Mouse (Mus musculus): ENCODE measurements around the gene Ttc17. TPM values are rescaled to one million over a fixed set of nuclear protein-coding genes. Genes with fewer than 3 reads are reported as not detected.
"Not testable (repeated sequence)": the region's sequence is repeated elsewhere in the genome, so short reads cannot be mapped to it uniquely, and the experiment has no call there.

Gene Ttc17
- polyA plus RNA-seq, 1 experiment, result 29.8 TPM

DNA sequence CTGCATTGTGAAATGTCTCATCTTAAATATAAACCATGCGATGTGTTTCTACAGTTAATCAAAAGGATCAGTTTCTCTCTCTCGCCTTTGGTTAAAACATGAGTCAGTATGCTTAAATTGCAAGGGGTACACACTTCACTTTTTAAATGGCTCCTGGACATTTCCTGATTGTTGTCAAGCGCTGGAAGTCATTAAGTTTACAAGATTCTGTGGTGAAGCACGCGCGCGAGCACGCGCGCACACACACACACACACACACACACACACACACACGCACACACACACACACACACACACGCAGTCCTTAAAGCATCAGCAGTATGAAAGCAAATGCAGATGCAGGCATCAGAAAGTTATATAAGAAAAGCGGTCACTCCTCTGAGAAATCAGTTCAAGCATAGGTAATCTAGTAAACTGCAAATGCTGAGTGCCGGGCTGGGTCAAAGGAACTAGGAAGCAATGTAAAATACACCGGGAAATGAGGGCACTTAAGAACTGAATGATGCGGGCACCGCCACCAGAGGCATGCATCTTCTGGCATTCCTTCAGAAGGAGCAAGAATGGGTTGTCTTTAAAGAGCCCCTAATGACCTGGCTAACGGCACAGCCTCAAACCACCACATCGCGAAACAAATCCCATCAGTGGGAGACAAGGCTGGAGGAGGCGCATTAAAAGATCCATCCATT is 949 bp downstream of the Ttc17 start:
- Histone ChIP-seq H3K4me1 (ENCODE audit: control insufficient read depth, insufficient read depth, low read length) (peaks cover 4% of the 10 kb centered on the region), H3K27ac (ENCODE audit: insufficient read depth, low read length) (0 out of 2 replicates have a peak overlapping the region, but pooled peaks have one; percentile 3), H3K4me3 (ENCODE audit: insufficient read depth, low read length) (peak overlapping the region; percentile 80)
- TF ChIP-seq CTCF (IDR thresholded peaks at IDR 0.05; ENCODE audit: extremely low read depth, insufficient read depth, low read length) (no peak), POLR2A (IDR thresholded peaks at IDR 0.05; ENCODE audit: extremely low read depth, insufficient read depth, low read length) (no peak)

DNA sequence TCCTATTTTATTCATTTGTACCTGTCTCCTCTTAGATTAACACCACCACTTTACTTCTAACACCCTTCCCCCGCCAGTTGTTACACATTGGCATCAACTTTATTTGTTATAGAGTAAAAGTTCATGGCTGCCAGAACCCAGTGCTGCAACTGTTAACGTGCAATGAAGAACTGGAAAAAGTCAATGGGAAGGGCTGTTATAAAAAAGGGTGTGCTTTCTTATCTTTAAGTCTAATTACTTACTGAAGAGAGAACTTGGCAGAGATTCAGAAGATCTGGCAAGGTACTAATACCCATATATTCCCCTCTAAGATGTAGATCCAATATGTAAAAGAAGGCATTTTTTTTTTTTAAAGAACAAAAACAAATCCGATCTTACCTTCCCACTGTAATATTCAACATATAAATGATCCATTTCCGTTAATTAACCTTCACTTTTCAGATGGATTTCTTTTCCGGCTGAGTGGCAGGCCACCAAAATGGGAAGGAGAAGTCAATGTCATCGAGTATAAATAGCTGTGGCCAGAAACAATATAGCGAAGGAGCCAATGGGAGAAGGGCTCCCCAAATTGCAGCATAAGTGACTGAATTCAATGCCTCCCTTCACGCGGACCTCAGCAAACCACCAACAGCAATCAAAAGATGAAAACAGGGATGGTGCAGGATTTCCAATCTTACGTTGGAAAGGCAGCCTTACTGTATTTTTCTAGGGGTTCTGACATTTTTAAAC is 1.8 kb downstream of the Ttc17 start:
- peak overlapping the region; percentile 80; the same call in 1 of the 2 replicates for H3K4me3 ChIP-seq (ENCODE audit: insufficient read depth, low read length)
- H3K4me1 ChIP-seq (ENCODE audit: control insufficient read depth, insufficient read depth, low read length), result peaks cover 5% of the 10 kb centered on the region
- no peak for TF ChIP-seq CTCF (IDR thresholded peaks at IDR 0.05; ENCODE audit: extremely low read depth, insufficient read depth, low read length)
- no peak for TF ChIP-seq POLR2A (IDR thresholded peaks at IDR 0.05; ENCODE audit: extremely low read depth, insufficient read depth, low read length)
- H3K27ac ChIP-seq (ENCODE audit: insufficient read depth, low read length), result no peak overlapping the region

DNA sequence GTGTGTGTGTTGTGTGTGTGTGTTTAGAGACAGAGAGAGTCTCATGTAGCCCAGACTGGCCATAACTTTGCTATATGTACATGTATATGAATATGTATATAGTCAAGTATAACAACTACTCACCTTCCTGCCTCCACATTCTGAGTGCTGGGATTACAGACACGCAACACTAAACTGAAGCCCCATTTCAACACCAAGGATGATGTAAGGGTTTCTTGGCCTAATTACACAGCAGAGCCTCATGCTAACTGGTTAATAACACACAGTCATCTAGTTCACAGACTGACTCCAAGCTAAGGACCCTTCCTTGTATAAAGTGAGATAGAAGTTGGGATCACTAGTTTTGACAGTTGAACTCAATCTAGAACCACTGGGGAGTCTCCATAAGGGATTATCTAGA is 3.9 kb downstream of the Ttc17 start:
- no peak for TF ChIP-seq POLR2A (IDR thresholded peaks at IDR 0.05; ENCODE audit: extremely low read depth, insufficient read depth, low read length)
- TF ChIP-seq CTCF (IDR thresholded peaks at IDR 0.05; ENCODE audit: extremely low read depth, insufficient read depth, low read length), result no peak
- H3K4me3 ChIP-seq (ENCODE audit: insufficient read depth, low read length), result no peak overlapping the region
- peaks cover 23% of the 10 kb centered on the region for H3K4me1 ChIP-seq (ENCODE audit: control insufficient read depth, insufficient read depth, low read length)
- no peak overlapping the region for H3K27ac ChIP-seq (ENCODE audit: insufficient read depth, low read length)

DNA sequence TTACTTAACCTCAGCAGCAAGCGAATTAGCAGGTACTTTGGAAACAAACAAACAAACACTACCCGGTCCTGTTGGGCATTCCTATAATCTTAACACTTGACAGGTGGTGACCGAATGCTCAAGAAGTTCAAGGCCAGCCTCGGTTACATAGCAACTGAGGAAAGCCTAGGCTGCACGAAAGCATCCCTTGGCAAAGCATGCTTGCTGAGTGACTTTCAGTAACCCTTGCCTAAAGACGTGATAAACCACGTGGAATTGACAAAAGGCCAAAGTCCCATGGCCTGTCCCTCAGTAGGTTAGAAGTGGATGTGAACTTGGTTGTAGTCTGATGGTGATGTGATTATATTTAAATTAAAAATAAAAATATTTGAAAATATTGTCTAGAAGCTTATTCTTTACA is 4.4 kb downstream of the Ttc17 start:
- TF ChIP-seq CTCF (IDR thresholded peaks at IDR 0.05; ENCODE audit: extremely low read depth, insufficient read depth, low read length), result no peak
- no peak for TF ChIP-seq POLR2A (IDR thresholded peaks at IDR 0.05; ENCODE audit: extremely low read depth, insufficient read depth, low read length)
- no peak overlapping the region for H3K27ac ChIP-seq (ENCODE audit: insufficient read depth, low read length)
- no peak overlapping the region for H3K4me3 ChIP-seq (ENCODE audit: insufficient read depth, low read length)
- H3K4me1 ChIP-seq (ENCODE audit: control insufficient read depth, insufficient read depth, low read length), result peaks cover 23% of the 10 kb centered on the region

DNA sequence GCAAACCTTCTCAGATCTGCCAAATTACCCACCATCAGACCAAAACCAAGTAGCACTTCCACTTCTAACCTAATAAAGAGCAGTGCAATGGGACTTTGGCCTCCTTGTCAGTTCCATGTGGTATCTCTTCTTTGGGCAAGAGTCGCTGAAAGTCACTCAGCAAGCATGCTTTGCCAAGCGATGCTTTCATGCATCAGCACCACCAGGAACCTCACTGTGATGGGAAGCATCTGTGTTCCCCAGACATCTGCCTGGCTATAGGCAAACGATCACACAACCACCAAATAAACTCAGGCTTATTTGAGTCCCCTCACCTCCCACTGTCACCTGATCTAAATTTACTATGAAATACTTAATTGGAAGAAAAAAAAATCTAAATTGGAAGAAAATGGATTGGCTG is 5.5 kb downstream of the Ttc17 start:
- TF ChIP-seq POLR2A (IDR thresholded peaks at IDR 0.05; ENCODE audit: extremely low read depth, insufficient read depth, low read length) (no peak), CTCF (IDR thresholded peaks at IDR 0.05; ENCODE audit: extremely low read depth, insufficient read depth, low read length) (no peak)
- Histone ChIP-seq H3K4me3 (ENCODE audit: insufficient read depth, low read length) (no peak overlapping the region), H3K4me1 (ENCODE audit: control insufficient read depth, insufficient read depth, low read length) (peaks cover 23% of the 10 kb centered on the region), H3K27ac (ENCODE audit: insufficient read depth, low read length) (no peak overlapping the region)

DNA sequence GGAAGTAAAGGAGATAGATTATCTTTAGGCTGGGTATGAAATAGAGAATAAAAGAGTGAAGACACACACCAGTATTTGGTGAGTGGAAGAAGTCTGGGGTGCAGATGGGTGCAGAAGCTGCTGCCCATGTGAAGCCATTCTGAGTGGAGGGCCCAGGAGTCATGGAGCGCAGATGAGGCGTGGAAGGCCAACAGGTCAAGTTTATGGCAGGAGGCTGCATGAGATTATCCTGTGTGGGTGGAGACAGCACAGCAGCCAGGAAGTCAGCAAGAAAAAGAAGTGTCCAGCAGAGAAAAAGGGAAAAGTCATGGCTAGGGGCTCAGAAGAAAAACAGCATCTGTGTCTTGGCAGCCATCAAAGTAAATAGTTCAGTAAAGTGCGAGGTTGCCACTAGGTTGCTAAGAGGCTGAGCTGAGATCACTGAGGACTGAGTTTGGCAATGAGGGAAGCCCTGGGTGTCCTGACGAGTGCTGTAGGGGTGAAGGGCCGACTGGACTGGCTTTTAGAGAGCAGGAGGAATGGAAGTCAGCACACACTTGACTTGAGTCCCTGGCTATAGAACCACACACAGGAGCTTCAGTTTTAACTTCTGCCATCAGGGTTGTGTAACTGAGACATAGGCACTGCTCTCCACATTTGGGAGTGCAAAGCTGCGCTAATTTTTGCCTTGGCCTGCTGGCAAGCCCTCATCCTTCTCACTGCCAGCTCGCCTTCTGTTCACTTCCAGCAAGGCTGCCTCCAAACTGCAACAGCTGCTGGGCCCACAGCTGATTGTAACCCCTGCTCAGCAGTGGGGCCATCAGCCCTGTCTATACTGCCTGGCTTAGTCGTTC is 8.1 kb downstream of the Ttc17 start:
- H3K27ac ChIP-seq (ENCODE audit: insufficient read depth, low read length), result peak overlapping the region; percentile 42; the same call in 1 of the 2 replicates
- no peak overlapping the region for H3K4me3 ChIP-seq (ENCODE audit: insufficient read depth, low read length)
- no peak for TF ChIP-seq POLR2A (IDR thresholded peaks at IDR 0.05; ENCODE audit: extremely low read depth, insufficient read depth, low read length)
- no peak for TF ChIP-seq CTCF (IDR thresholded peaks at IDR 0.05; ENCODE audit: extremely low read depth, insufficient read depth, low read length)

DNA sequence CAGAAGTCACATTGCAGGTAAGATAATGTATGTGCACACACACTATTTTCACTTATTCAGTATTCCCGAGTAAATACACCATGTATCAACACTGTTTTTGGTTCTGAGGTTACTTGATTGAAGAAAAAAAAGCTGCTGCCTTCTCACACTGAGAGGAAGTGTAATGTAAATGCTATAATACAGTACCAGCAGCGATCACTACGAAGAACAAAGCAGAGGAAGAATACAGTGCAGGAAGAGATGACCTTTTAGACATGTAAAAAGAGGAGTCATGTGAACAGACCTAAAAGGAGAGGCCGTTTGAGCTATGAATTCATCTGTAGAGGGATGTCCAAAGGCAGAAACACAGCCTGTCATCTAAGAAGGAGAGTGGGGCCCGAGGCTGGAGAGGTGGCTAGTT is 9.0 kb downstream of the Ttc17 start:
- no peak overlapping the region for H3K4me3 ChIP-seq (ENCODE audit: insufficient read depth, low read length)
- no peak overlapping the region for H3K27ac ChIP-seq (ENCODE audit: insufficient read depth, low read length)
- H3K4me1 ChIP-seq (ENCODE audit: control insufficient read depth, insufficient read depth, low read length), result peaks cover 21% of the 10 kb centered on the region
- no peak for TF ChIP-seq CTCF (IDR thresholded peaks at IDR 0.05; ENCODE audit: extremely low read depth, insufficient read depth, low read length)
- TF ChIP-seq POLR2A (IDR thresholded peaks at IDR 0.05; ENCODE audit: extremely low read depth, insufficient read depth, low read length), result no peak

More for the DNA sequence above, 8.1 kb downstream of the Ttc17 start:
- peaks cover 21% of the 10 kb centered on the region for H3K4me1 ChIP-seq (ENCODE audit: control insufficient read depth, insufficient read depth, low read length)

DNA sequence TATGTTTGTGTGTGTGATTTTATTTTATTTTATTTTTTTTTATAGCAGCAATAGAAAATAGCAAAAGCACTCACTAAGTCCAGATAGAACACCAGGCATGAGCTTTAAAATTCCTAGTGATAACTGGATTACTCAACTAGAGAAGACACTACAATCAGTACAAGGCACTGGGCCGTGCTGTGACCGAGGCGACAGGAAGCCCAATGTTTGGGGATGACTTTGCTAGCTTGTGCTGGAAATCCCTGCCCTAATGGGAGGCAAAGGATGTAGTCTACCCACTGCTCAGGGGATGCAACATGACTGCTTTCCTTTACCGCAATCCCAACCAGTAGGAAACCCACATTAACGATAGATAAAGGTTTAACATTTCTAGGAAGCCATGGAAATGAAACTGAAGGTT is 10.2 kb downstream of the Ttc17 start:
- H3K27ac ChIP-seq (ENCODE audit: insufficient read depth, low read length), result no peak overlapping the region
- peaks cover 22% of the 10 kb centered on the region for H3K4me1 ChIP-seq (ENCODE audit: control insufficient read depth, insufficient read depth, low read length)
- no peak for TF ChIP-seq POLR2A (IDR thresholded peaks at IDR 0.05; ENCODE audit: extremely low read depth, insufficient read depth, low read length)
- TF ChIP-seq CTCF (IDR thresholded peaks at IDR 0.05; ENCODE audit: extremely low read depth, insufficient read depth, low read length), result no peak
- H3K4me3 ChIP-seq (ENCODE audit: insufficient read depth, low read length), result no peak overlapping the region

DNA sequence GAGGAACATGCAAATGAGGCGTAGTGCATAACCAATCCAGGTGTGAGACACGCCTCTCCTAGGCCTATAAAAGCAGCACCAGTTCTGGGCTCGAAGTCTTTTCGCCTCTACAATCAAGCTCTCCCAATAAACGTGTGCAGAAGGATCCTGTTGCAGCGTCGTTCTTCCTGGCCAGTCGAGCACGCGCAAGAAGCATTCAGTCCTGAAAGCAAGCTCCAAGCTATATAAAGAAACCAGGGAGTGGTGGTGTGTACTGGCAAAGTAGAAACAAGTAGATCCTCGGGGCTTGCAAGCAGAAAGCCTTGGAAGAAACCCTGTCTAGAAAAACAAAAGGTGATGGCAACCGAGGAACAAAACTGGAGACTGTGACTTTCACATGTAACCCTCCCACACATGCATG is 15.4 kb downstream of the Ttc17 start:
- H3K4me1 ChIP-seq (ENCODE audit: control insufficient read depth, insufficient read depth, low read length); H3K27ac ChIP-seq (ENCODE audit: insufficient read depth, low read length); H3K4me3 ChIP-seq (ENCODE audit: insufficient read depth, low read length): not testable (repeated sequence)
